Mouse (Mus musculus) cortical plate, adult 2 months (tissue): Measurements from ENCODE around the gene Birc2. TPM values are rescaled to one million over a fixed set of nuclear protein-coding genes. Genes with fewer than 3 reads are reported as not detected.

Experiments
- H3K27ac ChIP-seq: fragments of 200-500 bp; 2 replicates; pipeline ENCODE4 v1.5.1; 2012; ENCODE audit warnings: low read length, control low read depth, inconsistent platforms; ENCODE audit not compliant: insufficient read depth
- H3K4me1 ChIP-seq: fragments of 200-500 bp; 2 replicates; pipeline ENCODE4 v1.6.1; 2011; ENCODE audit warnings: low read length; ENCODE audit not compliant: control insufficient read depth, insufficient read depth
- H3K4me3 ChIP-seq: fragments of 200-500 bp; 2 replicates; pipeline ENCODE4 v1.5.1; 2011; ENCODE audit warnings: mild to moderate bottlenecking, low read length, control low read depth; ENCODE audit not compliant: insufficient read depth
- CTCF ChIP-seq: fragments of 200-500 bp; IDR thresholded peaks from 2 replicates; pipeline ENCODE4 v1.5.1; 2011; ENCODE audit warnings: mild to moderate bottlenecking, control low read depth, low read length; ENCODE audit not compliant: insufficient read depth; ENCODE audit errors: extremely low read depth
- POLR2A ChIP-seq: fragments of 200-500 bp; IDR thresholded peaks from 2 replicates; pipeline ENCODE4 v1.6.1; 2011; ENCODE audit warnings: mild to moderate bottlenecking, low read length, control low read depth; ENCODE audit not compliant: insufficient read depth; ENCODE audit errors: extremely low read depth
- polyA plus RNA-seq: library from polyadenylated mRNA; depleted of rRNA; stranded (reverse); fragments of >200 nt; gene quantifications from 2 replicates; pipeline ENCODE4 v1.2.3, GENCODE M21; 2012; rRNA removed

Birc2 gene
- polyA plus RNA-seq, 1 experiment: 27.4 TPM

- Histone ChIP-seq H3K4me3 (no peak overlapping the region), H3K4me1 (no peaks in the 10 kb centered on the region), H3K27ac (no peak overlapping the region)
- TF ChIP-seq CTCF (no peak), POLR2A (no peak)
Observed at GRCm38 (mm10) chr9:7775986-7776385, 60.9 kb downstream of the Birc2 start.

DNA sequence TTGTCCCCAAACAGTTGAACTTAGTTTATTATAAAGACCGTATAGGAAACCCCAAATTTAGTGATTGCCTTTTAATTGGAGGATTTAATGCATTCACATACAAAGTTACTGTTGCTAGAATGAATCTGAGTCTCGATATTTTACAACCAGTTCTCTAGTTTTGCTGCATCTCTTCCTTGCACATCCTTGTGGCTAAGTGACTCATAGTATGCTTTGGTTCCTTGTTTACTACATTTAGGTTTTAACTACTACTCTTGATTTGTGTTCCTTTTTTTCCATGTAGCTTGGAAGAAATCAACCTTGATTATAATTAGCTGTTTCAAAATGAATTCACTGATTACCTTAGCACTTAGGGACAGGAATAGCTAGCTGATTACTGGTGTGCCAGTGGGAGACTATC lies 61.9 kb downstream of the Birc2 start:
- H3K4me3 ChIP-seq: no peak overlapping the region
- no peak overlapping the region for H3K27ac ChIP-seq
- no peaks in the 10 kb centered on the region; the same call in 1 of the 2 replicates for H3K4me1 ChIP-seq
- TF ChIP-seq CTCF: no peak
- TF ChIP-seq POLR2A: no peak

- TF ChIP-seq POLR2A (no peak), CTCF (no peak)
- H3K4me1 ChIP-seq: no peaks in the 10 kb centered on the region; the same call in 1 of the 2 replicates
- no peak overlapping the region for H3K27ac ChIP-seq
- H3K4me3 ChIP-seq: no peak overlapping the region
Observed at GRCm38 (mm10) chr9:7774538-7774937, 62.3 kb downstream of the Birc2 start.

GRCm38 (mm10) chr9:7773686-7774085 lies 63.2 kb downstream of the Birc2 start:
- TF ChIP-seq CTCF (no peak), POLR2A (no peak)
- Histone ChIP-seq H3K4me1 (no peaks in the 10 kb centered on the region; the same call in 1 of the 2 replicates), H3K4me3 (no peak overlapping the region), H3K27ac (no peak overlapping the region)

DNA sequence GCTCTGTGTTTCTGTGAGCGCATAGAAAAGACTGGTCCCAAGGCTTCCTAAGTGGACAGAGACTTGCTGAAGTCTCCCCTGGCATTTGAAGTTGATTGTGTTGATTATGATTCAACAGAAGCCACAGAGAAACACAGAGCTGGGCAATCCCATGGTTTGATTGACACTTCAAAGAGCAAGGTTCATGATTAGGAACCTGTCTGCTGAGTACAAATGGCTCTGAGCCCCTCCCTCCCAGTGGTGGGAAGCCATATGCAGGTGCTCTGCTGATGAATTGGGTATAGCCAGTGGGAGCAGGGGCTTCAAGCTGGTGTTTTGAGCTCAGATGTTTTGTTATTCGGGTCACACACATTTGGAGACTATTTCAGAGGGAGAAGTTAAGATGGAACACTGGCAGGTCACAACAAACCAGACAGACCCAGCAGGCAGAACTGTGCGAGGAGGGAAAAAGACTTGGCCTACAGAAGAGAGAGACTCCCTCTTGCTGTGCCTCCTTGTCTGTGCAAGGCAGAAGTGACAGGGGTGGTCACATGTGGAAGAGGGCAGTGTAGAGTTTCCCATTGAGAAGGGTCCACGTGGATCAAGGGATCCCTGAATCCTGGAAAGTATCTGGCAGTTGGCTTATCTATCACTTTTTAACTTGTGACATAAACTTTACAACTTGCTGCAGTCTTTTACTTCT lies 64.0 kb downstream of the Birc2 start:
- TF ChIP-seq CTCF: no peak
- no peak for TF ChIP-seq POLR2A
- H3K4me3 ChIP-seq: no peak overlapping the region
- H3K27ac ChIP-seq: no peak overlapping the region
- H3K4me1 ChIP-seq: no peaks in the 10 kb centered on the region; the same call in 1 of the 2 replicates

DNA sequence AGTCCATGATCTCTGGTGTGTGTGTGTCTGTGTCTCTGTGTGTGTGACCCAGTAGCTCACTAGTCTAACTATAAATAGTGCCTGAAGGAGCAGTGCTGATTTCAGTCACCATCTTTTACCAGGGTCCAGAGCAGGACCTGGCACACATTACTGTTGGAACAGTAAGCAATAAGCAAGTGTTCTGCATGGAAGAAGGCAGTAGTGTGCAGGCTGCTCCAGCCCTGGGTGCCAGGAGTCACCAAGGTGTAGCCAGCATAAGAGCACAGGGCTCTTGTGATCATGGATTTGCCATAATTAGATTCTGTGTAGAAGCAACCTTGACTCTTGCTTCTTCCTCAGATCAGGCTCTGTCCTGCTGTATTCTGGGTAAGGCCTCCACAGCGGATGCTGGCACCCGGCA lies 64.5 kb downstream of the Birc2 start:
- Histone ChIP-seq H3K4me1 (no peaks in the 10 kb centered on the region; the same call in 1 of the 2 replicates), H3K27ac (no peak overlapping the region), H3K4me3 (no peak overlapping the region)
- TF ChIP-seq POLR2A (no peak), CTCF (no peak)

DNA sequence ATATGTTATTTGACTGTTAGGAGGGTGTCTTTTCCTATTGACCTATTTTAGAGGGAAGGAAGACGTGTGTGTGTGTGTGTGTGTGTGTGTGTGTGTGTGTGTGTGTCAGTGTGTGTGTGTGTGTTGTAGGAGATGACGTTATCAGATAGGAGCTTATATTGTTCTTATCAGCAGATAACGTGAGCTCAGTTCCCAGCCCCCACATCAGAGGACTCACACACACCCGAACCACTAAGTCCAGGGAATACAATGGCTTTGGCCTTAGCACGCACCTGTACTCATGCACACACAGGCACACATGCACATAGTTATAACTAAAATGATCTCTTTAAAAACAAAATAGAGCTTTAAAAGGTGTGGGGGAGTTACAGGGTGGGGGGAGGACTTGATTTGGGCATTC lies 67.4 kb downstream of the Birc2 start:
- Histone ChIP-seq H3K27ac (no peak overlapping the region), H3K4me1 (no peaks in the 10 kb centered on the region; the same call in 1 of the 2 replicates), H3K4me3 (no peak overlapping the region)
- TF ChIP-seq CTCF (no peak), POLR2A (no peak)

DNA sequence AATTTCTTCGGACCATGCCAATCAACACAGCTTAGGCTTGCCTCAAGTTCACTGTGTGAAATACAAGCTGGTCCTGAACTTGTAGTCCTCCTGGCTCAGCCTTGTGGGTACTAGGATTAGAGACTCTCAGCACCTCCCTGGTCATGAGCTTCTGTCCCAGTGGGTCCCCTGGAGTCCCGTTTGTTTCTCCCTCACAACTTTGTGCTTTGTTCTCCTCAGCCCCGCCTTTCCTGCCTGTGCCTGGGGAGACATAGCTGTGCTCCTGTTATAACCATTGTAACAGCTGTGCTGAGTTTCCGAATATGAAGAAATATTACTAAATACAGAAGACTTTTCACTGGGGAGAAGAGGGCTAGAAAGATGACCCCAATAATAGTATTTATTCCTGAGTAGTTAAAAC lies 67.8 kb downstream of the Birc2 start:
- Histone ChIP-seq H3K4me3 (no peak overlapping the region), H3K4me1 (no peaks in the 10 kb centered on the region; the same call in 1 of the 2 replicates), H3K27ac (no peak overlapping the region)
- TF ChIP-seq POLR2A (no peak), CTCF (no peak)

Other genes starting within 250 kb of the Birc2 start
- gene Mmp20, start 208.8 kb downstream of the Birc2 start, polyA plus RNA-seq: not detected in 2 replicates
- not detected in 2 replicates for gene Mmp7, start 145.0 kb downstream of the Birc2 start, polyA plus RNA-seq
- gene Tmem123, start 73.0 kb downstream of the Birc2 start, polyA plus RNA-seq: 14.9 and 18.1 TPM in 2 replicates
- gene Birc3, start 36.1 kb upstream of the Birc2 start, polyA plus RNA-seq: 1.9 and 2.6 TPM in 2 replicates
- gene Yap1, start 167.5 kb upstream of the Birc2 start, polyA plus RNA-seq: 12.5 and 13.1 TPM in 2 replicates
- gene Cfap300, start 205.8 kb upstream of the Birc2 start, polyA plus RNA-seq: 6.8 and 7.6 TPM in 2 replicates